Comparison of ENCODE assay signal across 12 mouse cellular contexts in the genomic region with DNA sequence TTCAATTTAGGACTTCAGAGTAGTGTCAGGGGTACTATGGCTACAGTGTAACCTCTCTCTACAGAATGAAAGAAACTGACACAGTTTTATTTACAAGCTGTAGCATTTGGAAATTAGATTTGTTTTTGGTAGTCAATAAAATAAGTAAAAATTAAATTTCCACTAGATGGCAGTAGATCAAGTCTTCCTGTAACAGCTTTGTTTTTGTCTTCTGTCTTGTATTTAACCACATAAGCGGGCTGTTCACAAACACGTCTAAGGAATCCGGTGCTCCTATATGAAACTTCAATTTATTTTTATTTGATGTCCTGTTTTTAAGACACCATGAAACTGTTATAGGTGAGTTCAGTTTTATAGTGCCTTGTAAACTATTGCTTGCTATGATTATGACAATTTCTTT.
DNase-seq lines count a peak whose midpoint lies in the region; ATAC-seq and TF ChIP-seq lines count a peak whose summit lies in the region.
"Had no signal": no experiment of that assay in that cellular context is flagged by ENCODE, and none has a peak within 500 bp of the region (broad histone marks: within the 10 kb centered on the region; RNA-seq: fewer than 3 reads in every experiment).

No protein-coding gene starts in this region.

- no peaks in the 10 kb centered on the region for H3K9me3 ChIP-seq in hindbrain, embryonic 14.5 days (ENCODE audit: control insufficient read depth, low read length)
- H3K9me3 ChIP-seq in hindbrain, embryonic 11.5 days (ENCODE audit: control insufficient read depth, low read length) = no peaks in the 10 kb centered on the region
- H3K9me3 ChIP-seq in lung, embryonic 14.5 days (ENCODE audit: low read depth, low read length) = no peaks in the 10 kb centered on the region
- H3K9me3 ChIP-seq: liver, embryonic 13.5 days had no signal

- no peak; the same call in 1 of the 2 replicates for TF ChIP-seq CTCF in lung, embryonic 14.5 days (IDR thresholded peaks at IDR 0.05; ENCODE audit: low read depth)

- no peak overlapping the region for H3K4me2 ChIP-seq in hindbrain, embryonic 14.5 days (replicated peaks)
- no peak overlapping the region for H3K4me2 ChIP-seq in hindbrain, embryonic 11.5 days (replicated peaks; ENCODE audit: low read depth, low read length)
- no peak overlapping the region for H3K4me2 ChIP-seq in lung, embryonic 14.5 days
- H3K4me2 ChIP-seq: liver, embryonic 13.5 days had no signal

- no peak overlapping the region for H3K9ac ChIP-seq in hindbrain, embryonic 14.5 days
- H3K9ac ChIP-seq in hindbrain, embryonic 11.5 days (ENCODE audit: low read depth, low read length) = no peak overlapping the region
- H3K9ac ChIP-seq in lung, embryonic 14.5 days = no peak overlapping the region
- H3K9ac ChIP-seq: liver, embryonic 13.5 days had no signal

- 0 out of 2 replicates have a peak, but pooled peaks cover 5% of the 10 kb centered on the region for H3K36me3 ChIP-seq in hindbrain, embryonic 14.5 days (replicated peaks; ENCODE audit: control insufficient read depth, insufficient read depth)
- no peaks in the 10 kb centered on the region for H3K36me3 ChIP-seq in hindbrain, embryonic 11.5 days (ENCODE audit: control insufficient read depth, insufficient read depth, low read length)
- H3K36me3 ChIP-seq in lung, embryonic 14.5 days (ENCODE audit: insufficient read depth) = no peaks in the 10 kb centered on the region
- H3K36me3 ChIP-seq: liver, embryonic 13.5 days had no signal

- DNase-seq in embryo, embryonic 10.5 days (ENCODE audit: low spot score) = peak; percentile 41
- no peak for DNase-seq in embryo, embryonic 9.5 days (ENCODE audit: extremely low spot score)
- DNase-seq in hindbrain, embryonic 14.5 days (ENCODE audit: low spot score) = peak; percentile 80
- DNase-seq in hindbrain, embryonic 11.5 days (ENCODE audit: low spot score) = no peak
- peak; percentile 73 for DNase-seq in lung, embryonic 14.5 days
- no peak for DNase-seq in lung, postnatal 36 days
- peak; percentile 68 for DNase-seq in retina, embryonic 14.5 days (ENCODE audit: low spot score)
- DNase-seq in ovary, postnatal 36 days (ENCODE audit: low spot score) = no peak
- DNase-seq: adrenal gland, postnatal 25 days; cerebellum, adult 18-20 months; liver, embryonic 13.5 days had no signal

- no peaks in the 10 kb centered on the region for H3K27me3 ChIP-seq in hindbrain, embryonic 14.5 days (ENCODE audit: control insufficient read depth, insufficient read depth, low read length)
- no peaks in the 10 kb centered on the region for H3K27me3 ChIP-seq in hindbrain, embryonic 11.5 days (ENCODE audit: control insufficient read depth, insufficient read depth, low read length)
- H3K27me3 ChIP-seq in lung, embryonic 14.5 days (ENCODE audit: insufficient read depth, low read length) = no peaks in the 10 kb centered on the region
- H3K27me3 ChIP-seq: liver, embryonic 13.5 days had no signal

- ATAC-seq in hindbrain, embryonic 14.5 days (ENCODE audit: low FRiP score) = no peak
- no peak for ATAC-seq in hindbrain, embryonic 11.5 days (ENCODE audit: low FRiP score)
- ATAC-seq in lung, embryonic 14.5 days (ENCODE audit: insufficient read depth) = no peak
- ATAC-seq: hindbrain, embryonic 16.5 days had no signal

- 33% methylated on average over 3 of the region's 3 CpGs for WGBS in hindbrain, embryonic 14.5 days
- 60% methylated on average over 3 of the region's 3 CpGs for WGBS in hindbrain, embryonic 11.5 days
- WGBS in lung, embryonic 14.5 days = 37% methylated on average over 3 of the region's 3 CpGs

- H3K4me3 ChIP-seq in hindbrain, embryonic 14.5 days (replicated peaks; ENCODE audit: low read length) = no peak overlapping the region
- no peak overlapping the region for H3K4me3 ChIP-seq in hindbrain, embryonic 11.5 days (ENCODE audit: low read depth, low read length)
- no peak overlapping the region for H3K4me3 ChIP-seq in lung, embryonic 14.5 days (ENCODE audit: low read depth, low read length)
- H3K4me3 ChIP-seq: liver, embryonic 13.5 days had no signal

- no peak overlapping the region for H3K27ac ChIP-seq in hindbrain, embryonic 14.5 days
- no peak overlapping the region for H3K27ac ChIP-seq in hindbrain, embryonic 11.5 days (ENCODE audit: low read depth, low read length)
- no peak overlapping the region for H3K27ac ChIP-seq in lung, embryonic 14.5 days (ENCODE audit: low read depth)
- H3K27ac ChIP-seq: liver, embryonic 13.5 days had no signal

- H3K4me1 ChIP-seq in hindbrain, embryonic 14.5 days (replicated peaks; ENCODE audit: control insufficient read depth, insufficient read depth, low read length) = no peaks in the 10 kb centered on the region
- H3K4me1 ChIP-seq in hindbrain, embryonic 11.5 days (replicated peaks; ENCODE audit: control insufficient read depth, insufficient read depth, low read length) = no peaks in the 10 kb centered on the region
- no peaks in the 10 kb centered on the region for H3K4me1 ChIP-seq in lung, embryonic 14.5 days (ENCODE audit: insufficient read depth)
- H3K4me1 ChIP-seq: liver, embryonic 13.5 days had no signal

Comparison
In these comparisons a context has a peak if more than half of its experiments do, and no peak if none do; other contexts are left out.
1. DNase-seq: peak in embryo, embryonic 10.5 days (single experiment), hindbrain, embryonic 14.5 days (single experiment), lung, embryonic 14.5 days (single experiment) and retina, embryonic 14.5 days (single experiment); none in embryo, embryonic 9.5 days (single experiment), hindbrain, embryonic 11.5 days (single experiment), lung, postnatal 36 days (single experiment) and ovary, postnatal 36 days (single experiment).